Mouse (Mus musculus) forebrain, embryonic 14.5 days (tissue): ENCODE measurements around the gene Bak1. TPM values are rescaled to one million over a fixed set of nuclear protein-coding genes. Genes with fewer than 3 reads are reported as not detected.

Experiments used
- ATAC-seq: fragments of 200-750 bp; cut with Nextera tagmentation; 2 replicates; pipeline ENCODE4 v1.8.0; 2017; ENCODE audit warnings: mild to moderate bottlenecking, moderate library complexity
- DNase-seq: peaks from one replicate; pipeline ENCODE4 v3.0.0-alpha.2; 2015; ENCODE audit warnings: low spot score
- H3K27ac ChIP-seq: fragments of 300-500 bp; sonication (generic); 2 replicates; pipeline ENCODE4 v1.5.1; 2014; ENCODE audit warnings: low read depth, mild to moderate bottlenecking, control low read depth, low read length, moderate library complexity
- H3K27me3 ChIP-seq: fragments of 300-500 bp; sonication (generic); replicated peaks from 2 replicates; pipeline ENCODE4 v1.6.1; 2014; ENCODE audit warnings: low read length, control low read depth, mixed read lengths; ENCODE audit not compliant: control insufficient read depth, insufficient read depth
- H3K36me3 ChIP-seq: fragments of 300-500 bp; sonication (generic); 2 replicates; pipeline ENCODE4 v1.6.1; 2014; ENCODE audit warnings: low read length, control low read depth; ENCODE audit not compliant: control insufficient read depth, insufficient read depth
- H3K4me1 ChIP-seq: fragments of 300-500 bp; sonication (generic); 2 replicates; pipeline ENCODE4 v1.6.1; 2014; ENCODE audit warnings: antibody characterized with exemption, low read length, control low read depth; ENCODE audit not compliant: control insufficient read depth, insufficient read depth
- H3K4me2 ChIP-seq: fragments of 300-500 bp; sonication (generic); 2 replicates; pipeline ENCODE4 v1.6.1; 2014; ENCODE audit warnings: mild to moderate bottlenecking, control low read depth, low read length
- H3K4me3 ChIP-seq: fragments of 300-500 bp; sonication (generic); 2 replicates; pipeline ENCODE4 v1.5.1; 2014; ENCODE audit warnings: low read depth, low read length, control low read depth
- H3K9ac ChIP-seq: fragments of 300-500 bp; sonication (generic); 2 replicates; pipeline ENCODE4 v1.6.1; 2014; ENCODE audit warnings: mild to moderate bottlenecking, low read length, control low read depth, moderate library complexity
- H3K9me3 ChIP-seq: fragments of 300-500 bp; sonication (generic); replicated peaks from 2 replicates; pipeline ENCODE4 v1.6.1; 2016; ENCODE audit warnings: low read length, control low read depth, mixed read lengths; ENCODE audit not compliant: control insufficient read depth
- WGBS: fragments of 180-500 bp; shearing (Covaris S2); extraction: QIAGEN DNeasy Blood & Tissue Kit; methylation state at CpG from one replicate; pipeline ENCODE4 v1.1.7; 2014; 5-methylcytosine and 5-hydroxymethylcytosine counted together
- polyA plus RNA-seq: library from polyadenylated mRNA; unstranded; fragments of >200 nt; fragmentation: Nextera tagmentation; extraction: Ambion mirVana; gene quantifications from 2 replicates; pipeline ENCODE4 v1.2.1, GENCODE M21; 2014

The Bak1 gene
- polyA plus RNA-seq, 1 experiment from 2014 or later = 7.6 TPM

GRCm38 (mm10) chr17:27057517-27058055, 28.8 kb upstream of the Bak1 start:
- Histone ChIP-seq H3K9me3 (no peaks in the 10 kb centered on the region), H3K9ac (peak overlapping the region; percentile 29; the same call in 1 of the 2 replicates), H3K4me1 (0 out of 2 replicates have a peak, but pooled peaks cover 2% of the 10 kb centered on the region), H3K27ac (no peak overlapping the region), H3K4me3 (peak overlapping the region; percentile 34), H3K36me3 (no peaks in the 10 kb centered on the region), H3K27me3 (peaks cover 39% of the 10 kb centered on the region), H3K4me2 (peak overlapping the region; percentile 66)
- ATAC-seq (no peak), DNase-seq (no peak)
- WGBS = under 1% methylated on average over 24 of the region's 24 CpGs

GRCm38 (mm10) chr17:27056812-27057516, 28.2 kb upstream of the Bak1 start, which contains the start of gene Itpr3:
Gene Itpr3 (plus strand): TSS chr17:27057304.
- H3K4me1 ChIP-seq = 0 out of 2 replicates have a peak, but pooled peaks cover 2% of the 10 kb centered on the region
- no peaks in the 10 kb centered on the region for H3K9me3 ChIP-seq
- under 1% methylated on average over 53 of the region's 66 CpGs for WGBS
- peak within 1 kb of the TSS; percentile 34 for H3K4me3 ChIP-seq
- H3K27ac ChIP-seq = no peak within 1 kb of the TSS
- H3K9ac ChIP-seq = peak within 1 kb of the TSS; percentile 29
- no peaks in the 10 kb centered on the region for H3K36me3 ChIP-seq
- peak; percentile 25 for DNase-seq
- peaks cover 39% of the 10 kb centered on the region for H3K27me3 ChIP-seq
- no peak for ATAC-seq
- H3K4me2 ChIP-seq = peak within 1 kb of the TSS; percentile 66

GRCm38 (mm10) chr17:27056170-27056569, 27.4 kb upstream of the Bak1 start:
- ATAC-seq = no peak
- H3K9me3 ChIP-seq = no peaks in the 10 kb centered on the region
- 2% methylated on average over 13 of the region's 13 CpGs for WGBS
- 0 out of 2 replicates have a peak, but pooled peaks cover 2% of the 10 kb centered on the region for H3K4me1 ChIP-seq
- no peaks in the 10 kb centered on the region for H3K36me3 ChIP-seq
- peaks cover 39% of the 10 kb centered on the region for H3K27me3 ChIP-seq
- no peak overlapping the region for H3K9ac ChIP-seq
- no peak for DNase-seq
- peak overlapping the region; percentile 66; the same call in 1 of the 2 replicates for H3K4me2 ChIP-seq
- no peak overlapping the region for H3K4me3 ChIP-seq
- no peak overlapping the region for H3K27ac ChIP-seq

- Histone ChIP-seq H3K27ac (no peak overlapping the region), H3K36me3 (no peaks in the 10 kb centered on the region), H3K9me3 (no peaks in the 10 kb centered on the region), H3K4me1 (no peaks in the 10 kb centered on the region), H3K27me3 (peaks cover 11% of the 10 kb centered on the region), H3K9ac (no peak overlapping the region), H3K4me3 (no peak overlapping the region), H3K4me2 (no peak overlapping the region)
- 61% methylated on average over 9 of the region's 11 CpGs for WGBS
- no peak for ATAC-seq
- DNase-seq = no peak
Measured at GRCm38 (mm10) chr17:27051514-27051913, 22.7 kb upstream of the Bak1 start.

- no peak for ATAC-seq
- Histone ChIP-seq H3K9ac (no peak overlapping the region), H3K4me3 (no peak overlapping the region), H3K27me3 (peaks cover 4% of the 10 kb centered on the region; the same call in 1 of the 2 replicates), H3K27ac (no peak overlapping the region), H3K36me3 (no peaks in the 10 kb centered on the region), H3K9me3 (no peaks in the 10 kb centered on the region), H3K4me2 (no peak overlapping the region), H3K4me1 (no peaks in the 10 kb centered on the region)
- 71% methylated on average over 5 of the region's 5 CpGs for WGBS
- no peak for DNase-seq
Measured at GRCm38 (mm10) chr17:27050853-27051252, 22.0 kb upstream of the Bak1 start.

GRCm38 (mm10) chr17:27048445-27049239, 19.8 kb upstream of the Bak1 start:
- no peak overlapping the region for H3K9ac ChIP-seq
- no peak overlapping the region for H3K4me3 ChIP-seq
- H3K4me1 ChIP-seq = no peaks in the 10 kb centered on the region
- DNase-seq (no peak), ATAC-seq (no peak)
- no peaks in the 10 kb centered on the region for H3K36me3 ChIP-seq
- H3K9me3 ChIP-seq = no peaks in the 10 kb centered on the region
- no peaks in the 10 kb centered on the region for H3K27me3 ChIP-seq
- H3K4me2 ChIP-seq = no peak overlapping the region
- 81% methylated on average over 14 of the region's 14 CpGs for WGBS
- no peak overlapping the region for H3K27ac ChIP-seq

- Histone ChIP-seq H3K9me3 (no peaks in the 10 kb centered on the region), H3K4me3 (no peak overlapping the region), H3K4me2 (no peak overlapping the region), H3K27me3 (no peaks in the 10 kb centered on the region), H3K27ac (no peak overlapping the region), H3K9ac (no peak overlapping the region), H3K4me1 (no peaks in the 10 kb centered on the region), H3K36me3 (no peaks in the 10 kb centered on the region)
- DNase-seq = no peak
- 81% methylated on average over 14 of the region's 14 CpGs for WGBS
- ATAC-seq = no peak
Measured at GRCm38 (mm10) chr17:27047762-27048444, 19.1 kb upstream of the Bak1 start.

- DNase-seq (no peak), ATAC-seq (no peak)
- H3K4me2 ChIP-seq = no peak overlapping the region
- no peak overlapping the region for H3K4me3 ChIP-seq
- no peaks in the 10 kb centered on the region for H3K36me3 ChIP-seq
- H3K27ac ChIP-seq = no peak overlapping the region
- H3K27me3 ChIP-seq = no peaks in the 10 kb centered on the region
- H3K4me1 ChIP-seq = peaks cover 2% of the 10 kb centered on the region; the same call in 1 of the 2 replicates
- no peak overlapping the region for H3K9ac ChIP-seq
- 91% methylated on average over 6 of the region's 6 CpGs for WGBS
- no peaks in the 10 kb centered on the region for H3K9me3 ChIP-seq
Measured at GRCm38 (mm10) chr17:27045164-27045563, 16.4 kb upstream of the Bak1 start.
